Mouse (Mus musculus) embryonic fibroblast, embryonic 13.5 days (primary cell): ENCODE results near the gene Cpxm1.
"Not testable (repeated sequence)": the region's sequence is repeated elsewhere in the genome, so short reads cannot be mapped to it uniquely, and the experiment has no call there.

ENCODE experiments used
- CTCF ChIP-seq: IDR thresholded peaks from 2 replicates; pipeline ENCODE4 v1.5.1; 2011; ENCODE audit warnings: mild to moderate bottlenecking, control low read depth, low read length, moderate library complexity, borderline replicate concordance; ENCODE audit not compliant: insufficient read depth
- POLR2A ChIP-seq: IDR thresholded peaks from 2 replicates; pipeline ENCODE4 v1.6.1; 2011; ENCODE audit warnings: low read depth, mild to moderate bottlenecking, control low read depth, low read length, moderate library complexity

GRCm38 (mm10) chr2:130373026-130373425 is 24.3 kb downstream of the Cpxm1 start:
- not testable (repeated sequence) for TF ChIP-seq CTCF, POLR2A
